Mouse (Mus musculus): ENCODE measurements at regions not wholly inside any gene's neighbourhood (a gene's known extent, or its start where the extent isn't known, plus 50 kb on each side); places are given as distances from the start of the nearest gene placed in this dataset.

- Histone ChIP-seq H3K4me1 (replicated peaks; ENCODE audit: control insufficient read depth, insufficient read depth, low read length) (peaks cover 11% of the 10 kb centered on the region), H3K4me2 (ENCODE audit: low read length) (no peak overlapping the region), H3K9ac (replicated peaks; ENCODE audit: low read depth, low read length) (no peak overlapping the region), H3K4me3 (replicated peaks; ENCODE audit: low read length) (no peak overlapping the region), H3K27me3 (replicated peaks; ENCODE audit: control insufficient read depth, insufficient read depth, low read length) (no peaks in the 10 kb centered on the region; the same call in 1 of the 2 replicates), H3K36me3 (ENCODE audit: control insufficient read depth, insufficient read depth) (no peaks in the 10 kb centered on the region), H3K27ac (ENCODE audit: low read length) (no peak overlapping the region), H3K9me3 (ENCODE audit: control insufficient read depth, low read length) (no peaks in the 10 kb centered on the region)
- WGBS, result 96% methylated on average over 15 of the region's 15 CpGs
- no peak for ATAC-seq
Observed at GRCm38 (mm10) chr7:73310581-73311136, 64.7 kb upstream of the Rgma start.

GRCm38 (mm10) chr7:73315555-73315954 is 59.8 kb upstream of the Rgma start:
- no peak overlapping the region for H3K4me3 ChIP-seq (replicated peaks; ENCODE audit: low read length)
- H3K36me3 ChIP-seq (ENCODE audit: control insufficient read depth, insufficient read depth), result no peaks in the 10 kb centered on the region
- WGBS, result 77% methylated on average over 3 of the region's 3 CpGs

GRCm38 (mm10) chr7:73317574-73317973 is 57.7 kb upstream of the Rgma start:
- no peak overlapping the region for H3K4me3 ChIP-seq (replicated peaks; ENCODE audit: low read length)
- no peaks in the 10 kb centered on the region for H3K36me3 ChIP-seq (ENCODE audit: control insufficient read depth, insufficient read depth)

More at GRCm38 (mm10) chr7:73315555-73315954, 59.8 kb upstream of the Rgma start:
- H3K9me3 ChIP-seq (ENCODE audit: control insufficient read depth, low read length), result no peaks in the 10 kb centered on the region
- no peak overlapping the region for H3K4me2 ChIP-seq (ENCODE audit: low read length)
- no peaks in the 10 kb centered on the region for H3K27me3 ChIP-seq (replicated peaks; ENCODE audit: control insufficient read depth, insufficient read depth, low read length)
- no peak overlapping the region for H3K9ac ChIP-seq (replicated peaks; ENCODE audit: low read depth, low read length)
- no peak for ATAC-seq
- no peak overlapping the region for H3K27ac ChIP-seq (ENCODE audit: low read length)
- H3K4me1 ChIP-seq (replicated peaks; ENCODE audit: control insufficient read depth, insufficient read depth, low read length), result peaks cover 4% of the 10 kb centered on the region

GRCm38 (mm10) chr7:73319004-73319403 is 56.3 kb upstream of the Rgma start:
- 94% methylated on average over 6 of the region's 6 CpGs for WGBS
- Histone ChIP-seq H3K4me3 (replicated peaks; ENCODE audit: low read length) (no peak overlapping the region), H3K27ac (ENCODE audit: low read length) (no peak overlapping the region), H3K4me2 (ENCODE audit: low read length) (no peak overlapping the region), H3K36me3 (ENCODE audit: control insufficient read depth, insufficient read depth) (no peaks in the 10 kb centered on the region), H3K9me3 (ENCODE audit: control insufficient read depth, low read length) (no peaks in the 10 kb centered on the region), H3K4me1 (replicated peaks; ENCODE audit: control insufficient read depth, insufficient read depth, low read length) (peaks cover 4% of the 10 kb centered on the region), H3K27me3 (replicated peaks; ENCODE audit: control insufficient read depth, insufficient read depth, low read length) (no peaks in the 10 kb centered on the region), H3K9ac (replicated peaks; ENCODE audit: low read depth, low read length) (no peak overlapping the region)
- no peak for ATAC-seq

More at GRCm38 (mm10) chr7:73317574-73317973, 57.7 kb upstream of the Rgma start:
- H3K9ac ChIP-seq (replicated peaks; ENCODE audit: low read depth, low read length), result no peak overlapping the region
- ATAC-seq, result no peak
- H3K4me2 ChIP-seq (ENCODE audit: low read length), result no peak overlapping the region
- no peak overlapping the region for H3K27ac ChIP-seq (ENCODE audit: low read length)
- peaks cover 4% of the 10 kb centered on the region for H3K4me1 ChIP-seq (replicated peaks; ENCODE audit: control insufficient read depth, insufficient read depth, low read length)
- H3K9me3 ChIP-seq (ENCODE audit: control insufficient read depth, low read length), result no peaks in the 10 kb centered on the region
- 94% methylated on average over 4 of the region's 4 CpGs for WGBS
- no peaks in the 10 kb centered on the region for H3K27me3 ChIP-seq (replicated peaks; ENCODE audit: control insufficient read depth, insufficient read depth, low read length)

GRCm38 (mm10) chr7:73319994-73320393 is 55.3 kb upstream of the Rgma start:
- ATAC-seq, result 0 out of 2 replicates have a peak, but pooled peaks have one; percentile 23
- Histone ChIP-seq H3K9ac (replicated peaks; ENCODE audit: low read depth, low read length) (no peak overlapping the region), H3K27me3 (replicated peaks; ENCODE audit: control insufficient read depth, insufficient read depth, low read length) (no peaks in the 10 kb centered on the region), H3K4me1 (replicated peaks; ENCODE audit: control insufficient read depth, insufficient read depth, low read length) (peaks cover 4% of the 10 kb centered on the region), H3K9me3 (ENCODE audit: control insufficient read depth, low read length) (no peaks in the 10 kb centered on the region), H3K4me3 (replicated peaks; ENCODE audit: low read length) (no peak overlapping the region), H3K4me2 (ENCODE audit: low read length) (no peak overlapping the region), H3K27ac (ENCODE audit: low read length) (no peak overlapping the region), H3K36me3 (ENCODE audit: control insufficient read depth, insufficient read depth) (no peaks in the 10 kb centered on the region)
- WGBS, result 60% methylated on average over 7 of the region's 7 CpGs

- no peaks in the 10 kb centered on the region for H3K36me3 ChIP-seq (ENCODE audit: control insufficient read depth, insufficient read depth)
- 72% methylated on average over 8 of the region's 8 CpGs for WGBS
- no peak overlapping the region for H3K9ac ChIP-seq (replicated peaks; ENCODE audit: low read depth, low read length)
- ATAC-seq, result no peak
- no peaks in the 10 kb centered on the region for H3K27me3 ChIP-seq (replicated peaks; ENCODE audit: control insufficient read depth, insufficient read depth, low read length)
- no peak overlapping the region for H3K27ac ChIP-seq (ENCODE audit: low read length)
- H3K4me2 ChIP-seq (ENCODE audit: low read length), result no peak overlapping the region
- H3K4me3 ChIP-seq (replicated peaks; ENCODE audit: low read length), result no peak overlapping the region
- no peaks in the 10 kb centered on the region for H3K9me3 ChIP-seq (ENCODE audit: control insufficient read depth, low read length)
- H3K4me1 ChIP-seq (replicated peaks; ENCODE audit: control insufficient read depth, insufficient read depth, low read length), result peaks cover 4% of the 10 kb centered on the region
Observed at GRCm38 (mm10) chr7:73322466-73323151, 52.7 kb upstream of the Rgma start.

- no peak overlapping the region for H3K4me2 ChIP-seq (ENCODE audit: low read length)
- no peak overlapping the region for H3K9ac ChIP-seq (replicated peaks; ENCODE audit: low read depth, low read length)
- H3K4me3 ChIP-seq (replicated peaks; ENCODE audit: low read length), result no peak overlapping the region
- ATAC-seq, result peak; percentile 26; the same call in 1 of the 2 replicates
- H3K36me3 ChIP-seq (ENCODE audit: control insufficient read depth, insufficient read depth), result no peaks in the 10 kb centered on the region
- H3K27me3 ChIP-seq (replicated peaks; ENCODE audit: control insufficient read depth, insufficient read depth, low read length), result no peaks in the 10 kb centered on the region
- no peak overlapping the region for H3K27ac ChIP-seq (ENCODE audit: low read length)
- H3K4me1 ChIP-seq (replicated peaks; ENCODE audit: control insufficient read depth, insufficient read depth, low read length), result peaks cover 4% of the 10 kb centered on the region
- WGBS, result 53% methylated on average over 12 of the region's 12 CpGs
- no peaks in the 10 kb centered on the region for H3K9me3 ChIP-seq (ENCODE audit: control insufficient read depth, low read length)
Observed at GRCm38 (mm10) chr7:73323556-73323955, 51.8 kb upstream of the Rgma start.

- H3K36me3 ChIP-seq (ENCODE audit: control insufficient read depth, insufficient read depth), result no peaks in the 10 kb centered on the region
- WGBS, result 98% methylated on average over 5 of the region's 5 CpGs
- no peaks in the 10 kb centered on the region for H3K9me3 ChIP-seq (ENCODE audit: control insufficient read depth, low read length)
- no peak overlapping the region for H3K9ac ChIP-seq (replicated peaks; ENCODE audit: low read depth, low read length)
- no peaks in the 10 kb centered on the region for H3K4me1 ChIP-seq (replicated peaks; ENCODE audit: control insufficient read depth, insufficient read depth, low read length)
- H3K4me3 ChIP-seq (replicated peaks; ENCODE audit: low read length), result no peak overlapping the region
- no peaks in the 10 kb centered on the region for H3K27me3 ChIP-seq (replicated peaks; ENCODE audit: control insufficient read depth, insufficient read depth, low read length)
- no peak overlapping the region for H3K4me2 ChIP-seq (ENCODE audit: low read length)
- ATAC-seq, result no peak
- H3K27ac ChIP-seq (ENCODE audit: low read length), result no peak overlapping the region
Observed at GRCm38 (mm10) chr7:73325503-73325902, 49.8 kb upstream of the Rgma start.

Data from forebrain, embryonic 16.5 days (tissue).